Mouse (Mus musculus): Measurements from ENCODE around the gene Sbk3. TPM values are rescaled to one million over a fixed set of nuclear protein-coding genes. Genes with fewer than 3 reads are reported as not detected.

Sbk3 gene
- total RNA-seq, 1 experiment, result not detected

GRCm38 (mm10) chr7:4993999-4994788, 23.2 kb upstream of the Sbk3 start:
- TF ChIP-seq MAFK (IDR thresholded peaks at IDR 0.05; ENCODE audit: insufficient read depth, low read depth, low read length) (no peak), HCFC1 (IDR thresholded peaks at IDR 0.05; ENCODE audit: borderline replicate concordance, insufficient read depth, low read length) (no peak), ZNF384 (IDR thresholded peaks at IDR 0.05; ENCODE audit: low read depth, low read length) (no peak), CHD2 (IDR thresholded peaks at IDR 0.05; ENCODE audit: low read depth, low read length) (no peak), ZC3H11A (IDR thresholded peaks at IDR 0.05; ENCODE audit: borderline replicate concordance, low read depth, low read length) (no peak)

GRCm38 (mm10) chr7:4993347-4993998, 22.5 kb upstream of the Sbk3 start:
- TF ChIP-seq ZNF384 (IDR thresholded peaks at IDR 0.05; ENCODE audit: low read depth, low read length) (no peak), ZC3H11A (IDR thresholded peaks at IDR 0.05; ENCODE audit: borderline replicate concordance, low read depth, low read length) (no peak), MAFK (IDR thresholded peaks at IDR 0.05; ENCODE audit: insufficient read depth, low read depth, low read length) (no peak), HCFC1 (IDR thresholded peaks at IDR 0.05; ENCODE audit: borderline replicate concordance, insufficient read depth, low read length) (no peak), CHD2 (IDR thresholded peaks at IDR 0.05; ENCODE audit: low read depth, low read length) (no peak)
- in situ Hi-C loops (cut with MboI; ENCODE audit: low sequenced_read_pairs in 2 of 2, unreplicated experiment in 2 of 2), result no loop called here
- DNase-seq (ENCODE audit: low read depth, low spot score), result no peak
- Histone ChIP-seq H3K9ac (ENCODE audit: insufficient read depth, low read depth, low read length, poor library complexity, severe bottlenecking) (no peak overlapping the region; the same call in 1 of the 2 replicates), H3K36me3 (ENCODE audit: control insufficient read depth, insufficient read depth, low read length, poor library complexity, severe bottlenecking) (no peaks in the 10 kb centered on the region), H3K4me3 (ENCODE audit: insufficient read depth in 1 of 2, low read depth in 1 of 2, low read length in 2 of 2, poor library complexity in 1 of 2, severe bottlenecking in 1 of 2) (peak overlapping the region; percentile 46 to 48), H3K4me1 (ENCODE audit: control insufficient read depth in 2 of 2, insufficient read depth in 2 of 2, low read length in 2 of 2, poor library complexity in 1 of 2) (peaks cover 0 to 3% of the 10 kb centered on the region in 2 experiments; a peak in 1 of 4 replicates), H3K9me3 (ENCODE audit: control insufficient read depth, insufficient read depth, low read depth, low read length) (no peaks in the 10 kb centered on the region), H3K27ac (ENCODE audit: insufficient read depth, low read depth, low read length, poor library complexity, severe bottlenecking) (no peak overlapping the region)

More at GRCm38 (mm10) chr7:4993999-4994788, 23.2 kb upstream of the Sbk3 start:
- no peak for DNase-seq (ENCODE audit: low read depth, low spot score)
- Histone ChIP-seq H3K4me1 (ENCODE audit: control insufficient read depth in 2 of 2, insufficient read depth in 2 of 2, low read length in 2 of 2, poor library complexity in 1 of 2) (peaks cover 0 to 3% of the 10 kb centered on the region in 2 experiments; a peak in 1 of 4 replicates), H3K36me3 (ENCODE audit: control insufficient read depth, insufficient read depth, low read length, poor library complexity, severe bottlenecking) (no peaks in the 10 kb centered on the region), H3K9me3 (ENCODE audit: control insufficient read depth, insufficient read depth, low read depth, low read length) (no peaks in the 10 kb centered on the region), H3K27ac (ENCODE audit: insufficient read depth, low read depth, low read length, poor library complexity, severe bottlenecking) (no peak overlapping the region), H3K4me3 (ENCODE audit: insufficient read depth in 1 of 2, low read depth in 1 of 2, low read length in 2 of 2, poor library complexity in 1 of 2, severe bottlenecking in 1 of 2) (peak overlapping the region; percentile 46 to 48), H3K9ac (ENCODE audit: insufficient read depth, low read depth, low read length, poor library complexity, severe bottlenecking) (peak overlapping the region; percentile 25; the same call in 1 of the 2 replicates)
- in situ Hi-C loops (cut with MboI; ENCODE audit: low sequenced_read_pairs in 2 of 2, unreplicated experiment in 2 of 2), result no loop called here

GRCm38 (mm10) chr7:4988250-4988649, 17.3 kb upstream of the Sbk3 start:
- in situ Hi-C loops (cut with MboI; ENCODE audit: low sequenced_read_pairs in 2 of 2, unreplicated experiment in 2 of 2), result no loop called here
- no peak overlapping the region for H3K27ac ChIP-seq (ENCODE audit: insufficient read depth, low read depth, low read length, poor library complexity, severe bottlenecking)
- no peak for TF ChIP-seq MAFK (IDR thresholded peaks at IDR 0.05; ENCODE audit: insufficient read depth, low read depth, low read length)
- no peak for TF ChIP-seq HCFC1 (IDR thresholded peaks at IDR 0.05; ENCODE audit: borderline replicate concordance, insufficient read depth, low read length)
- TF ChIP-seq ZC3H11A (IDR thresholded peaks at IDR 0.05; ENCODE audit: borderline replicate concordance, low read depth, low read length), result no peak
- TF ChIP-seq CHD2 (IDR thresholded peaks at IDR 0.05; ENCODE audit: low read depth, low read length), result no peak
- no peak for TF ChIP-seq ZNF384 (IDR thresholded peaks at IDR 0.05; ENCODE audit: low read depth, low read length)
- no peaks in the 10 kb centered on the region for H3K4me1 ChIP-seq (ENCODE audit: control insufficient read depth in 2 of 2, insufficient read depth in 2 of 2, low read length in 2 of 2, poor library complexity in 1 of 2)
- H3K36me3 ChIP-seq (ENCODE audit: control insufficient read depth, insufficient read depth, low read length, poor library complexity, severe bottlenecking), result no peaks in the 10 kb centered on the region
- DNase-seq (ENCODE audit: low read depth, low spot score), result no peak
- no peak overlapping the region for H3K9ac ChIP-seq (ENCODE audit: insufficient read depth, low read depth, low read length, poor library complexity, severe bottlenecking)
- H3K4me3 ChIP-seq (ENCODE audit: insufficient read depth in 1 of 2, low read depth in 1 of 2, low read length in 2 of 2, poor library complexity in 1 of 2, severe bottlenecking in 1 of 2), result no peak overlapping the region
- H3K9me3 ChIP-seq (ENCODE audit: control insufficient read depth, insufficient read depth, low read depth, low read length), result no peaks in the 10 kb centered on the region

- H3K9me3 ChIP-seq (ENCODE audit: control insufficient read depth, insufficient read depth, low read depth, low read length), result no peaks in the 10 kb centered on the region
- H3K4me3 ChIP-seq (ENCODE audit: insufficient read depth in 1 of 2, low read depth in 1 of 2, low read length in 2 of 2, poor library complexity in 1 of 2, severe bottlenecking in 1 of 2), result no peak overlapping the region
- no peaks in the 10 kb centered on the region for H3K4me1 ChIP-seq (ENCODE audit: control insufficient read depth in 2 of 2, insufficient read depth in 2 of 2, low read length in 2 of 2, poor library complexity in 1 of 2)
- no peak overlapping the region for H3K27ac ChIP-seq (ENCODE audit: insufficient read depth, low read depth, low read length, poor library complexity, severe bottlenecking)
- H3K9ac ChIP-seq (ENCODE audit: insufficient read depth, low read depth, low read length, poor library complexity, severe bottlenecking), result no peak overlapping the region
- in situ Hi-C loops (cut with MboI; ENCODE audit: low sequenced_read_pairs in 2 of 2, unreplicated experiment in 2 of 2), result no loop called here
- no peak for DNase-seq (ENCODE audit: low read depth, low spot score)
- no peak for TF ChIP-seq ZNF384 (IDR thresholded peaks at IDR 0.05; ENCODE audit: low read depth, low read length)
- TF ChIP-seq HCFC1 (IDR thresholded peaks at IDR 0.05; ENCODE audit: borderline replicate concordance, insufficient read depth, low read length), result no peak
- TF ChIP-seq CHD2 (IDR thresholded peaks at IDR 0.05; ENCODE audit: low read depth, low read length), result no peak
- no peak for TF ChIP-seq MAFK (IDR thresholded peaks at IDR 0.05; ENCODE audit: insufficient read depth, low read depth, low read length)
- TF ChIP-seq ZC3H11A (IDR thresholded peaks at IDR 0.05; ENCODE audit: borderline replicate concordance, low read depth, low read length), result no peak
- H3K36me3 ChIP-seq (ENCODE audit: control insufficient read depth, insufficient read depth, low read length, poor library complexity, severe bottlenecking), result no peaks in the 10 kb centered on the region
These were observed 5.9 kb upstream of the Sbk3 start for GRCm38 (mm10) chr7:4976832-4977231.

All from ES-E14 (cell line).